Comparison of ENCODE assay signal across 22 mouse cellular contexts in genomic region chr4:140695146-140695545, GRCm38 (mm10). TPM values are rescaled to one million over a fixed set of nuclear protein-coding genes. Genes with fewer than 3 reads are reported as not detected.
DNase-seq lines count a peak whose midpoint lies in the region; ATAC-seq and TF ChIP-seq lines count a peak whose summit lies in the region.
"Had no signal": no experiment of that assay in that cellular context is flagged by ENCODE, and none has a peak within 500 bp of the region (broad histone marks: within the 10 kb centered on the region; RNA-seq: fewer than 3 reads in every experiment).

No protein-coding gene starts in this region.

- no peaks in the 10 kb centered on the region for H3K9me3 ChIP-seq in ES-E14 (ENCODE audit: control insufficient read depth, insufficient read depth, low read depth, low read length)
- H3K9me3 ChIP-seq in liver, embryonic 14.5 days (ENCODE audit: control insufficient read depth, low read length), result no peaks in the 10 kb centered on the region
- no peaks in the 10 kb centered on the region for H3K9me3 ChIP-seq in kidney, embryonic 14.5 days (ENCODE audit: control insufficient read depth, low read length)
- H3K9me3 ChIP-seq: embryonic facial prominence, embryonic 12.5 days; forebrain, embryonic 13.5 days; heart, embryonic 15.5 days; hindbrain, embryonic 10.5 days had no signal

- H3K9ac ChIP-seq in ES-E14 (ENCODE audit: insufficient read depth, low read depth, low read length, poor library complexity, severe bottlenecking), result peak overlapping the region; percentile 0; the same call in 1 of the 2 replicates
- no peak overlapping the region; the same call in 1 of the 2 replicates for H3K9ac ChIP-seq in liver, embryonic 14.5 days (replicated peaks)
- no peak overlapping the region for H3K9ac ChIP-seq in kidney, embryonic 14.5 days (ENCODE audit: low read depth, low read length)
- H3K9ac ChIP-seq: embryonic facial prominence, embryonic 12.5 days; forebrain, embryonic 13.5 days; forebrain, postnatal 0 days; heart, embryonic 15.5 days; hindbrain, embryonic 14.5 days had no signal

- DNase-seq in spleen, postnatal 4 days (ENCODE audit: low spot score in 2 of 2), result peak; percentile 12 to 61
- no peak for DNase-seq in spleen, postnatal 36 days (ENCODE audit: low spot score in 2 of 2)
- no peak for DNase-seq in ES-E14 (ENCODE audit: low read depth, low spot score)
- DNase-seq in liver, embryonic 14.5 days (ENCODE audit: low read depth in 3 of 3, low spot score in 3 of 3), result no peak
- DNase-seq in kidney, adult 18-20 months, result no peak
- DNase-seq: adrenal gland, adult 8-10 months; adrenal gland, postnatal 36 days; cerebellum, adult 2 months; cerebellum, postnatal 10 days; embryo, embryonic 11 days; forebrain, postnatal 0 days; gastrocnemius, postnatal 14 days; heart, adult 2 months; heart, postnatal 14 days had no signal

- peaks cover 2 to 18% of the 10 kb centered on the region in 2 experiments; a peak in 2 of 4 replicates for H3K4me1 ChIP-seq in ES-E14 (ENCODE audit: control insufficient read depth in 2 of 2, insufficient read depth in 2 of 2, low read length in 2 of 2, poor library complexity in 1 of 2)
- H3K4me1 ChIP-seq in liver, embryonic 14.5 days (replicated peaks; ENCODE audit: control insufficient read depth in 2 of 2, insufficient read depth in 2 of 2, low read length in 1 of 2), result peaks cover 56 to 59% of the 10 kb centered on the region in 2 experiments
- H3K4me1 ChIP-seq in kidney, embryonic 14.5 days (ENCODE audit: control insufficient read depth, insufficient read depth, low read length), result no peaks in the 10 kb centered on the region; the same call in 1 of the 2 replicates

- H3K4me2 ChIP-seq in liver, embryonic 14.5 days (ENCODE audit: low read depth), result no peak overlapping the region
- no peak overlapping the region for H3K4me2 ChIP-seq in kidney, embryonic 14.5 days (replicated peaks; ENCODE audit: low read depth, low read length)
- H3K4me2 ChIP-seq: embryonic facial prominence, embryonic 12.5 days; forebrain, embryonic 13.5 days; heart, embryonic 11.5 days; heart, embryonic 15.5 days; hindbrain, embryonic 14.5 days had no signal

- in situ Hi-C loops in ES-E14 (cut with MboI; ENCODE audit: low sequenced_read_pairs in 2 of 2, unreplicated experiment in 2 of 2), result no loop called here

- H3K27me3 ChIP-seq in liver, embryonic 14.5 days (ENCODE audit: control insufficient read depth, insufficient read depth, low read length), result no peaks in the 10 kb centered on the region
- H3K27me3 ChIP-seq in kidney, embryonic 14.5 days (ENCODE audit: control insufficient read depth, insufficient read depth, low read length), result peaks cover 3% of the 10 kb centered on the region; the same call in 1 of the 2 replicates

- WGBS in liver, embryonic 14.5 days (ENCODE audit: insufficient replicate concordance), result 80% methylated on average over 7 of the region's 7 CpGs
- WGBS in kidney, embryonic 14.5 days, result 63% methylated on average over 7 of the region's 7 CpGs

- no peak for TF ChIP-seq CTCF in liver, embryonic 14.5 days (IDR thresholded peaks at IDR 0.05; ENCODE audit: low read depth)

- H3K4me3 ChIP-seq in ES-E14 (ENCODE audit: insufficient read depth in 1 of 2, low read depth in 1 of 2, low read length in 2 of 2, poor library complexity in 1 of 2, severe bottlenecking in 1 of 2), result no peak overlapping the region
- no peak overlapping the region for H3K4me3 ChIP-seq in liver, embryonic 14.5 days (ENCODE audit: insufficient read depth in 1 of 2, low read depth in 2 of 2, low read length in 2 of 2)
- H3K4me3 ChIP-seq in kidney, embryonic 14.5 days (ENCODE audit: low read length), result no peak overlapping the region
- H3K4me3 ChIP-seq: embryonic facial prominence, embryonic 12.5 days; forebrain, embryonic 13.5 days; heart, adult 2 months; heart, embryonic 15.5 days; hindbrain, embryonic 10.5 days had no signal

- peak overlapping the region; percentile 67 for H3K27ac ChIP-seq in ES-E14 (ENCODE audit: insufficient read depth, low read depth, low read length, poor library complexity, severe bottlenecking)
- peak overlapping the region; percentile 85 for H3K27ac ChIP-seq in liver, embryonic 14.5 days
- no peak overlapping the region for H3K27ac ChIP-seq in kidney, embryonic 14.5 days (ENCODE audit: low read depth, low read length)
- H3K27ac ChIP-seq: embryonic facial prominence, embryonic 12.5 days; forebrain, embryonic 13.5 days; heart, adult 2 months; heart, embryonic 15.5 days; hindbrain, embryonic 10.5 days; hindbrain, embryonic 14.5 days had no signal

- no peaks in the 10 kb centered on the region for H3K36me3 ChIP-seq in ES-E14 (ENCODE audit: control insufficient read depth, insufficient read depth, low read length, poor library complexity, severe bottlenecking)
- no peaks in the 10 kb centered on the region for H3K36me3 ChIP-seq in liver, embryonic 14.5 days (replicated peaks; ENCODE audit: control insufficient read depth, insufficient read depth, low read depth)
- H3K36me3 ChIP-seq in kidney, embryonic 14.5 days (ENCODE audit: control insufficient read depth, insufficient read depth, low read length), result no peaks in the 10 kb centered on the region
- H3K36me3 ChIP-seq: embryonic facial prominence, embryonic 12.5 days; heart, embryonic 15.5 days; hindbrain, embryonic 10.5 days had no signal

- no peak for TF ChIP-seq EP300 in liver, embryonic 14.5 days (IDR thresholded peaks at IDR 0.05; ENCODE audit: low read depth)

- ATAC-seq in liver, embryonic 14.5 days (ENCODE audit: insufficient read depth), result no peak
- no peak for ATAC-seq in kidney, embryonic 14.5 days (ENCODE audit: low FRiP score, low TSS enrichment)
- ATAC-seq: forebrain, embryonic 13.5 days; forebrain, postnatal 0 days had no signal

TF ChIP-seq in ES-E14, 5 proteins besides CTCF, POLR2A, EP300 and RAD21:
- TF ChIP-seq CHD2 (IDR thresholded peaks at IDR 0.05; ENCODE audit: low read depth, low read length) (no peak), HCFC1 (IDR thresholded peaks at IDR 0.05; ENCODE audit: borderline replicate concordance, insufficient read depth, low read length) (no peak), ZNF384 (IDR thresholded peaks at IDR 0.05; ENCODE audit: low read depth, low read length) (no peak), MAFK (IDR thresholded peaks at IDR 0.05; ENCODE audit: insufficient read depth, low read depth, low read length) (no peak), ZC3H11A (IDR thresholded peaks at IDR 0.05; ENCODE audit: borderline replicate concordance, low read depth, low read length) (no peak)

RNA-seq across cellular contexts. Expression of gene Rcc2, which starts 5.2 kb away (rescaled TPM):
- 250 and 322 TPM in 2 replicates for total RNA-seq in ES-E14 (2012; rRNA removed)
- polyA plus RNA-seq in liver, embryonic 14.5 days (2012; rRNA removed), result 44.0 and 50.3 TPM in 2 replicates
- 16.5 and 27.6 TPM in 2 replicates for polyA plus RNA-seq in liver, embryonic 14.5 days (2014; fragmentation: Nextera tagmentation; extraction: Ambion mirVana)
- polyA plus RNA-seq in kidney, embryonic 14.5 days (2014; fragmentation: Nextera tagmentation; extraction: Ambion mirVana), result 35.3 and 45.2 TPM in 2 replicates

RNA-seq across cellular contexts. Expression of gene Arhgef10l, which starts 29.3 kb away (rescaled TPM):
- total RNA-seq in ES-E14 (2012; rRNA removed), result 14.8 and 20.0 TPM in 2 replicates
- polyA plus RNA-seq in liver, embryonic 14.5 days (2012; rRNA removed), result 2.4 and 2.8 TPM in 2 replicates
- polyA plus RNA-seq in liver, embryonic 14.5 days (2014; fragmentation: Nextera tagmentation; extraction: Ambion mirVana), result 2.1 and 2.5 TPM in 2 replicates
- polyA plus RNA-seq in kidney, embryonic 14.5 days (2014; fragmentation: Nextera tagmentation; extraction: Ambion mirVana), result 11.8 and 18.2 TPM in 2 replicates

RNA-seq across cellular contexts. Expression of gene Padi6, which starts 47.3 kb away (rescaled TPM):
- 0.09 and 0.21 TPM in 2 replicates for total RNA-seq in ES-E14 (2012; rRNA removed)
- not detected in 2 replicates for polyA plus RNA-seq in liver, embryonic 14.5 days (2012; rRNA removed)
- not detected in 2 replicates for polyA plus RNA-seq in liver, embryonic 14.5 days (2014; fragmentation: Nextera tagmentation; extraction: Ambion mirVana)
- polyA plus RNA-seq in kidney, embryonic 14.5 days (2014; fragmentation: Nextera tagmentation; extraction: Ambion mirVana), result not detected in 2 replicates
- total RNA-seq: adrenal gland, adult 8-10 months; adrenal gland, postnatal 36 days; forebrain, postnatal 0 days; gastrocnemius, adult 18-20 months; gastrocnemius, postnatal 14 days; heart, adult 2 months; heart, postnatal 14 days had no signal
- polyA plus RNA-seq: cerebellum, adult 2 months; embryonic facial prominence, embryonic 12.5 days; forebrain, embryonic 13.5 days; heart, adult 2 months; heart, embryonic 11.5 days; heart, embryonic 15.5 days; hindbrain, embryonic 10.5 days; hindbrain, embryonic 14.5 days had no signal

Comparison
In these comparisons a context has a peak if more than half of its experiments do, and no peak if none do; other contexts are left out.
1. DNase-seq: peak in spleen, postnatal 4 days (2 of 2); none in spleen, postnatal 36 days (0 of 2), ES-E14 (single experiment), liver, embryonic 14.5 days (0 of 3) and kidney, adult 18-20 months (single experiment).